Mouse (Mus musculus): Measurements from ENCODE around the gene Itih1. TPM values are rescaled to one million over a fixed set of nuclear protein-coding genes. Genes with fewer than 3 reads are reported as not detected.
A peak's percentile ranks its signal among the peaks of the same experiment; 100 is the strongest.

Gene Itih1
- polyA plus RNA-seq, 1 experiment from 2014 or later = 0.41 TPM

DNA sequence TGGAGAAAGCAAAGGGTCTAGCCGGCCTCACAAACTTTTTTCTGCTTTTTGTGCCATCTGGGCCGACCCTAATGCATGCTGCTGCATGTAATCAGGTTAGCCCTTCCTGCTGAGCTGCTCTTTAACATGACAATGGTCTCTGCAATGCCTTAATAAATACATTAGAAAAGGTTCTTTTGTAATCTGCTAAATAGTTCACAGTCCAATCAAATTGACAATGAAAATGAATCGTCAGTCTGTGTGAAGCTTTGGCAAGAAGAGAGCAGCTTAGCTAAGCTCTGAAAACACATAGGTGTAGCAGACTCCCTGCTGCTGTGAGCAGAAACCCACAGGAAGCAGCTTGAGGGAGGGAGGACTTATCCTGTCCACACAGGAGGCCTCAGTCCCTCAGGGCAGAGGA, 43.1 kb downstream of the Itih1 start:
- H3K27me3 ChIP-seq (replicated peaks) = no peaks in the 10 kb centered on the region
- no peaks in the 10 kb centered on the region for H3K9me3 ChIP-seq
- H3K4me1 ChIP-seq (replicated peaks) = no peaks in the 10 kb centered on the region
- H3K4me3 ChIP-seq (replicated peaks) = no peak overlapping the region
- 74% methylated on average over 3 of the region's 3 CpGs for WGBS
- no peak overlapping the region for H3K27ac ChIP-seq
- no peaks in the 10 kb centered on the region for H3K36me3 ChIP-seq
- no peak overlapping the region for H3K9ac ChIP-seq
- no peak for ATAC-seq
- no peak overlapping the region for H3K4me2 ChIP-seq (replicated peaks)

DNA sequence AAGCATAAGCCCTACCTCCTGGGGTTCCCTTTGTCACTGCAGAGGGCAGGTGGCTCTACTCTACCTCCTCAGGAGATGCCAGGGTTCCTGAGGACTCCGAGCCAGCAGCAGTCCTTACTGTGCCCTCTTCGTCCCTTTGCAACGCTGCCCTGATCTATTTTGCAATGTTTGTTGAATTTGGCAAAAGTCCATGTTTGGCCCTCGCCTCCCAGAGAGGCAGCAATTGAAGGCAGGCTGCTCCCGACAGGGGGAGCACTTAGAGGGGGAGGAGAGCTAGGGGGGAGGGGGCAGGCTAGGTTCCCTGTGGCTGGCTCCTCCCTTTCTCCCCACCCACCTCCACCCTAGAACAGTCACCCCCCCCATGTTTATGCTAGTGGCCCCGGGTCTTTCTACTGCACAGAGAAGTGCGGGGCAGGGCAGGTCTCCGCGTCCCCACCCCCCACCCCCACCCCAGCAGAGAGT, 54.8 kb downstream of the Itih1 start:
- Histone ChIP-seq H3K9ac (no peak overlapping the region), H3K4me2 (replicated peaks) (peak overlapping the region; percentile 40), H3K27me3 (replicated peaks) (no peaks in the 10 kb centered on the region), H3K4me1 (replicated peaks) (peaks cover 6% of the 10 kb centered on the region), H3K36me3 (no peaks in the 10 kb centered on the region), H3K9me3 (no peaks in the 10 kb centered on the region), H3K4me3 (replicated peaks) (no peak overlapping the region), H3K27ac (no peak overlapping the region)
- WGBS = 5% methylated on average over 9 of the region's 9 CpGs
- ATAC-seq = peak; percentile 73

DNA sequence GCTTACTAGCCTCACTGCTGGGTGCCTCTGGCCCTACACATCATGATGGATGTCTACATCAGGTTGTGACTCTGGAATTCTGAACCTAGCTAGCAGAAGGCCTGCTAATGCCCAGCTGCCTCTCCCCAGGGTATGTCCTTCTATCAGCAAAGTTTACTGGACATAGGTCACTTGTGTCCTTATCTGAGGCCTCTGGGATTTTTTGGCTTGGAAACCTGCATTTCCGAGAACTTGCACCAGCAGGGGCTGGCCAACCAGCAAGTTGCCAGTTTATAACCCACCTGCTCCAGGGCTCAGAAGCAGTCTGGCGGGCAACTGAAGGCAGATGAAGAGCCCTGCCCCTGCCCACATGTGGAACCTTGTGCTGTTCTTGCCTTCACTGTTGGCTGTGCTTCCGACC, 56.9 kb downstream of the Itih1 start, which contains the start of gene Itih4:
TSS of gene Itih4 (plus strand) at position 273 of the 400 bp plus-strand sequence.
- no peak for ATAC-seq
- peaks cover 6% of the 10 kb centered on the region for H3K4me1 ChIP-seq (replicated peaks)
- H3K36me3 ChIP-seq = no peaks in the 10 kb centered on the region
- H3K27me3 ChIP-seq (replicated peaks) = no peaks in the 10 kb centered on the region
- no peak within 1 kb of the TSS for H3K9ac ChIP-seq
- H3K4me2 ChIP-seq (replicated peaks) = no peak within 1 kb of the TSS
- H3K27ac ChIP-seq = no peak within 1 kb of the TSS
- WGBS = 81% methylated on average over 3 of the region's 3 CpGs
- no peak within 1 kb of the TSS for H3K4me3 ChIP-seq (replicated peaks)
- H3K9me3 ChIP-seq = no peaks in the 10 kb centered on the region

GRCm38 (mm10) chr14:30885298-30885697, 57.8 kb downstream of the Itih1 start:
- H3K27ac ChIP-seq = no peak overlapping the region
- no peak overlapping the region for H3K4me2 ChIP-seq (replicated peaks)
- WGBS = 14% methylated on average over 3 of the region's 3 CpGs
- no peak for ATAC-seq
- no peaks in the 10 kb centered on the region for H3K9me3 ChIP-seq
- H3K9ac ChIP-seq = no peak overlapping the region
- no peaks in the 10 kb centered on the region for H3K36me3 ChIP-seq
- peaks cover 6% of the 10 kb centered on the region for H3K4me1 ChIP-seq (replicated peaks)
- H3K27me3 ChIP-seq (replicated peaks) = no peaks in the 10 kb centered on the region
- no peak overlapping the region for H3K4me3 ChIP-seq (replicated peaks)

GRCm38 (mm10) chr14:30881718-30882108, 61.4 kb downstream of the Itih1 start:
- H3K4me1 ChIP-seq (replicated peaks) = peaks cover 14% of the 10 kb centered on the region
- H3K4me3 ChIP-seq (replicated peaks) = no peak overlapping the region
- H3K36me3 ChIP-seq = no peaks in the 10 kb centered on the region
- ATAC-seq = no peak
- no peaks in the 10 kb centered on the region for H3K9me3 ChIP-seq
- no peak overlapping the region for H3K9ac ChIP-seq
- no peaks in the 10 kb centered on the region for H3K27me3 ChIP-seq (replicated peaks)
- no peak overlapping the region for H3K27ac ChIP-seq
- H3K4me2 ChIP-seq (replicated peaks) = no peak overlapping the region
- 94% methylated on average over 3 of the region's 3 CpGs for WGBS

- no peaks in the 10 kb centered on the region for H3K27me3 ChIP-seq (replicated peaks)
- WGBS = 84% methylated on average over 17 of the region's 17 CpGs
- peaks cover 14% of the 10 kb centered on the region for H3K4me1 ChIP-seq (replicated peaks)
- no peaks in the 10 kb centered on the region for H3K9me3 ChIP-seq
- H3K4me2 ChIP-seq (replicated peaks) = no peak overlapping the region
- no peak overlapping the region for H3K9ac ChIP-seq
- no peaks in the 10 kb centered on the region for H3K36me3 ChIP-seq
- H3K27ac ChIP-seq = no peak overlapping the region
- H3K4me3 ChIP-seq (replicated peaks) = no peak overlapping the region
- no peak for ATAC-seq
These were observed 62.0 kb downstream of the Itih1 start for GRCm38 (mm10) chr14:30880811-30881717.

GRCm38 (mm10) chr14:30880251-30880650, 62.8 kb downstream of the Itih1 start:
- Histone ChIP-seq H3K9me3 (no peaks in the 10 kb centered on the region), H3K27me3 (replicated peaks) (no peaks in the 10 kb centered on the region), H3K36me3 (no peaks in the 10 kb centered on the region), H3K27ac (no peak overlapping the region), H3K4me3 (replicated peaks) (no peak overlapping the region), H3K4me1 (replicated peaks) (peaks cover 15% of the 10 kb centered on the region), H3K9ac (no peak overlapping the region), H3K4me2 (replicated peaks) (peak overlapping the region; percentile 30; the same call in 1 of the 2 replicates)
- 72% methylated on average over 8 of the region's 8 CpGs for WGBS
- no peak for ATAC-seq

DNA sequence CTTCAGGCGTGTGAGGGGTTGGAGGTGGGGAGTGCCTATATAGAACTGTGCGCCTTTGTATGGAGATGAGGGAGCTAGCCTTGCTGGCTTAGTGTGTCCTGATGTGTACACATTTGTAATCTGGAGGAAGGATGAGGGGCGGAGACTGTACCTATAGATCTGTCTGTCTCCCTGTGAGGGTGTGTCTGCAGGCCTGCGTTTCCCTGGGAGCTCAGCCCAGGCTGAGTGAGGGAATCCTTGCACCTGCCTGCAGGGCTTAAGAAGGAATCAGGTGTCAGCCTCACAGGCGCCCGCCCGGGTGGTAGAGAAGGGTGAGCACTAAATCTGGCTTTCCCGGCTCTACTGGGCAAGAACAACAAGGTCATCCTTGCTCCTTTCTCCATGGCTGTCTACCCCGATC, 63.3 kb downstream of the Itih1 start:
- no peaks in the 10 kb centered on the region for H3K36me3 ChIP-seq
- H3K27ac ChIP-seq = 0 out of 2 replicates have a peak overlapping the region, but pooled peaks have one; percentile 34
- ATAC-seq = peak; percentile 61
- H3K4me3 ChIP-seq (replicated peaks) = no peak overlapping the region
- no peaks in the 10 kb centered on the region for H3K27me3 ChIP-seq (replicated peaks)
- no peaks in the 10 kb centered on the region for H3K9me3 ChIP-seq
- 0 out of 2 replicates have a peak overlapping the region, but pooled peaks have one; percentile 6 for H3K9ac ChIP-seq
- peak overlapping the region; percentile 30; the same call in 1 of the 2 replicates for H3K4me2 ChIP-seq (replicated peaks)
- peaks cover 17% of the 10 kb centered on the region for H3K4me1 ChIP-seq (replicated peaks)
- WGBS = 48% methylated on average over 9 of the region's 9 CpGs

Other genes with a start within 250 kb of the Itih1 start
- 11.4 and 12.3 TPM in 2 replicates for gene Sfmbt1, start 228.4 kb downstream of the Itih1 start, polyA plus RNA-seq (2015; fragmentation: Nextera tagmentation; extraction: Ambion mirVana)
- 22.0 and 22.2 TPM in 2 replicates for gene Tmem110, start 117.7 kb downstream of the Itih1 start, polyA plus RNA-seq (2015; fragmentation: Nextera tagmentation; extraction: Ambion mirVana)
- 8.1 and 8.3 TPM in 2 replicates for gene Mustn1, start 64.1 kb downstream of the Itih1 start, polyA plus RNA-seq (2015; fragmentation: Nextera tagmentation; extraction: Ambion mirVana)
- gene Itih4, start 56.8 kb downstream of the Itih1 start, polyA plus RNA-seq (2015; fragmentation: Nextera tagmentation; extraction: Ambion mirVana) = 1.1 and 2.6 TPM in 2 replicates
- gene Itih3, start 19.5 kb downstream of the Itih1 start, polyA plus RNA-seq (2015; fragmentation: Nextera tagmentation; extraction: Ambion mirVana) = 3.2 and 5.1 TPM in 2 replicates
- gene Nek4, start 8.1 kb upstream of the Itih1 start, polyA plus RNA-seq (2015; fragmentation: Nextera tagmentation; extraction: Ambion mirVana) = 8.5 and 9.5 TPM in 2 replicates
- 44.6 and 48.6 TPM in 2 replicates for gene Glt8d1, start 58.1 kb upstream of the Itih1 start, polyA plus RNA-seq (2015; fragmentation: Nextera tagmentation; extraction: Ambion mirVana)
- gene Spcs1, start 58.4 kb upstream of the Itih1 start, polyA plus RNA-seq (2015; fragmentation: Nextera tagmentation; extraction: Ambion mirVana) = 411 and 423 TPM in 2 replicates
- gene Pbrm1, start 75.8 kb upstream of the Itih1 start, polyA plus RNA-seq (2015; fragmentation: Nextera tagmentation; extraction: Ambion mirVana) = 97.1 and 106 TPM in 2 replicates
- 127 and 151 TPM in 2 replicates for gene Gnl3, start 75.9 kb upstream of the Itih1 start, polyA plus RNA-seq (2015; fragmentation: Nextera tagmentation; extraction: Ambion mirVana)
- gene Smim4, start 185.7 kb upstream of the Itih1 start, polyA plus RNA-seq (2015; fragmentation: Nextera tagmentation; extraction: Ambion mirVana) = 90.1 TPM in 2 replicates
- gene Nt5dc2, start 187.8 kb upstream of the Itih1 start, polyA plus RNA-seq (2015; fragmentation: Nextera tagmentation; extraction: Ambion mirVana) = 261 and 315 TPM in 2 replicates
- gene Stab1, start 225.4 kb upstream of the Itih1 start, polyA plus RNA-seq (2015; fragmentation: Nextera tagmentation; extraction: Ambion mirVana) = 32.3 and 32.5 TPM in 2 replicates